Mouse (Mus musculus) liver, adult 2 months (tissue): ENCODE data around the gene Syt2.

ENCODE experiments used
- CTCF ChIP-seq: fragments of 200-500 bp; IDR thresholded peaks from 2 replicates; pipeline ENCODE4 v1.5.1; 2011; ENCODE audit warnings: low read depth, low read length, control low read depth
- POLR2A ChIP-seq: fragments of 200-500 bp; IDR thresholded peaks from 2 replicates; pipeline ENCODE4 v1.6.1; 2011; ENCODE audit warnings: low read length, control low read depth; ENCODE audit not compliant: insufficient read depth; ENCODE audit errors: extremely low read depth

- TF ChIP-seq CTCF (no peak), POLR2A (no peak)
Observed at GRCm38 (mm10) chr1:134650816-134651215, 4.3 kb downstream of the Syt2 start.
